Mouse (Mus musculus) liver, adult 2 months (tissue): Measurements from ENCODE around the gene Aff4.

Experiments
- CTCF ChIP-seq: fragments of 200-500 bp; IDR thresholded peaks from 2 replicates; pipeline ENCODE4 v1.5.1; 2011; ENCODE audit warnings: low read depth, low read length, control low read depth
- POLR2A ChIP-seq: fragments of 200-500 bp; IDR thresholded peaks from 2 replicates; pipeline ENCODE4 v1.6.1; 2011; ENCODE audit warnings: low read length, control low read depth; ENCODE audit not compliant: insufficient read depth; ENCODE audit errors: extremely low read depth

GRCm38 (mm10) chr11:53342711-53343110 lies 7.9 kb upstream of the Aff4 start:
- TF ChIP-seq POLR2A, result no peak
- no peak for TF ChIP-seq CTCF
